Mouse (Mus musculus): ENCODE results near the gene Plcd3.

Plcd3 gene

DNA sequence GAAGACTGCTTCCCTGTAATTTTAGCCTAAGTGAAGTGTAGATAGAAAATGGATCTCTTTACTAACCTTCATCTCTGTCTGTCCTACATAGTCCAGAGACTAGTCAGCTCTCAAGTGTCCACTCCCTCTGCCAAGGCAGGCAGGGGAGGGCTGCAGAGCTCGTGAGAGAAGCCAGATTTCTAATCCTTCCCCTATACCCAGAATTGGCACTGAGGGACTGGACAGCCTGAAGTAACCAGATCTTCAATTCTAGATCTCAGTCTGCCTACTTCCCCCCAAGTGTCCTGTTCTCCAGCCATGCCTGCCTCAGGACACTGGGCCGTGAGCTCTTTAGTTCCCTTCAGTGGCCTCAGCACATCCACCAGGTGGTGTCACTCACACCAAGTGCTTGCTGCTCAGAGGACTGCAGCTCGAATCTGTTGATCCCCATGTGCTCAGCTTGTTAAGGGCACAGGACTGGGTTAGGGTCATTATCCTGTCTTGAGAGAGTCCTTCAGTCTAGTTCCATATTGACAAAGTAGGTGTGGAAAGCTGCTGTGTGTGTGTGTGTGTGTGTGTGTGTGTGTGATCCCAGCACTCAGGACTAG, 42.9 kb downstream of the Plcd3 start:
- DNase-seq, result no peak

DNA sequence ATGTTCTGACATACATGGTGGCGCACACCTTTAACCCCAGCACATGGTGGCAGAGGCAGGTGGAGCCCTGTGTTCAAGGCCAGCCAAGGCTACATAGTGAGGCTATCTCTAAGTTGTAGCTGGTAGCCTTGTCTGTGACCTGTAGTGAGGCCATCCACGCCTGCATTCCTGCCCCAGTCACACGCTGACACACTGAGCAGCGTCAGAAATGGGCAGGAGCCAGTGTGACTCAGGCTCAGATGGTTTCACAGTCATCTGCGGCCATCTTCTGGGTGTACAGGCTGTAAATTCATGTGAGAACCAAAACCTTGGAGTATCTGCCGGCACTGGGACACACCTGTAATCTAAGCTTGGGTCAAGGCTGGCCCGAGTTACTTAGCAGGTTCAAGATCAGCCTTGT, 44.8 kb downstream of the Plcd3 start:
- DNase-seq, result no peak

DNA sequence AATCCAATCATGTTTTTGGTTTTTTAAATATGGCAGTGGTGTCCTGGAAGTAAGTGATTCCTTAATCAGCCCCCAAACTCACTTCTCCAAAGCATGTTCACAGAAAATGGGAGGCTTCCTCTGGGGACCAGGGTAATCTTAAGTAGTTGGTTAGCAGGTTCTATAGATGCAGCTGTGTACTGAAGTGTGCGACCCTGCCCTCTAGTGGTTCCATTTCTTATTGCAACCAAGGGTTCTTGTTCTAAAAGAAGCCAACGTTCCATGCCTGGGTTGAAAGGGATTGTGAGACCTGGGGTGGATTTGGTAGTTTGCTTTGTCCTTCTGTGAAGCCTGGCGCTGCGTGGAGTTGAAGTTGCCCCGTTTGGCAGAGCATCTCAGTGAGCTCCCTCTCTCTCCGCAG, 46.7 kb downstream of the Plcd3 start:
- peak; percentile 24 to 73 for DNase-seq

DNA sequence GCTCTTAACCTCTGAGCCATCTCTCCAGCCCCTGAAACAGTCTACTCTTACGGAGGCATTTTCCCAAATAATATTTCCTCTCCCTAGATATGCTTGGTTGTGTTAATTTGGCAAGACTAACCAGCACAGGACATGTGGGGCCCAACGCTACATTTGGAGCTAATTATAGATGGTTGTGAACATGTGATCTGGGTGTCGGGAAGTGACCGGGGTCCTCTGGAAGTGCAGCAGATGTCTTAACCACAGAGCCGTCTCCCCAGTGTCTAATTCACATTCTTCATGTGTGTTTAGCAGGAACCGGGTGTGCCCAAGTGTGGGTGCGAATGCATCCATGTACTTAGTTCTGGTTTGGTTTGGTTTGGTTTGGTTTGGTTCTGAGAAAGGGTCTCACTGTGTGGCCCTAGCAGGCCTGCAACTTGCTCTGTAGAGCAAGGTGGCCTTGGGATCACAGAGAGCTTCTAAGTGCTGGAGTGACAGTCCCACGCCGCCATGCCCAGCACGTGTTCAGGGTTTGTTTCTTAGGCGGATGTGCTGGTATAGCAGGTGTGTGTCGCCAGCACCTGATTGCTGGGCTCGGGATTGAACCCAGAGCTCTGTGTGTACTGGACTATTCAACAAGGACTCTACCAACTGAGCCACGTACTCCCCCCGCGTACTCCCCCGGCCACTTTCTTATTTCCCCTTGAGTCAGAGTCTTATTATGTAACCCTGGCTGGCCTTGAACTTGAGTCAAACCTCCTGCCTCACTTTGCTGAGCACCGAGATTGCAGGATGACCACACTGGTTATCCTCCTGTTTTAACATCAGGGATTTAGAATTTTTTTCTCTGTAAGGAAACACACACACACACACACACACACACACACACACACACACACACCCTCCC, 48.0 kb downstream of the Plcd3 start:
- DNase-seq, result no peak

DNA sequence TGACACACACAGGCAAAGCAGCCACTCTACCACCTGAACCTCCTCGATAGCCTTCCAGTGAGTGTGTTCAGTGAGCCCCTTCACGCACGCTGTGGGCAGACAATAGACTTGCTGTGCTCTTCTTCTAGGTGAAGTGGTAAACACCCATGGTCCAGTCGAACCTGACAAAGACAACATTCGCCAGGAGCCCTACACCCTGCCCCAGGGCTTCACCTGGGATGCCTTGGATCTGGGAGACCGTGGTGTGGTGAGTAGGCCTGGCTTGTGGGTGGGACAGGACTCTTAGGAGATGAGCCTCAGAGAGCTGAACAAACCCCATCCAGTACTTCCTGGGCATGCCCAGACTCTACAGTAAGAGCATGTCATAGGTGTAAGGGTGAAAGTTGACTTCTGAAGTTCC, 49.4 kb downstream of the Plcd3 start:
- DNase-seq, result no peak

DNA sequence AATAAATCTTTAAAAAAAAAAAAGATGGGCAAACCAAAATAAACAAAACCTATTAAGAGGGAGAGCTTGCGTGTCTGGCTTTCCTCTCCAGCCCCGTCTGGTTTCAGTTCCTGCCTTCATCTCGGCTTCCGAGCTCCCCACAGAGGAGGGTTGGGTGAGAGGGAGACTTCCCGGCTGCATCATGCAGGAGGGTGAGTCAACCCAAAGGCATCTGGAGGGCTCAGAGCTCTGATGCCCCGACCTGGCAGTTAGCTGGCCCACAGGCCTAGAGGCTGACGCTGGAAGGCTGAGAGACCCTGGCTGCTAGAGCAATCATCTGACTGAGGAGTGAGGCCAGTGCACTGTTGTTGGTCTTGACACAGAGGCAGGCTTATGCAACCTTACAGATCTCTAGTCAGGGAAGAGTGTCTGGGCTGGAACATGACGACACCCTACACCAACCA, 50.2 kb downstream of the Plcd3 start:
- DNase-seq, result peak in 1 of 2 experiments; percentile 16

DNA sequence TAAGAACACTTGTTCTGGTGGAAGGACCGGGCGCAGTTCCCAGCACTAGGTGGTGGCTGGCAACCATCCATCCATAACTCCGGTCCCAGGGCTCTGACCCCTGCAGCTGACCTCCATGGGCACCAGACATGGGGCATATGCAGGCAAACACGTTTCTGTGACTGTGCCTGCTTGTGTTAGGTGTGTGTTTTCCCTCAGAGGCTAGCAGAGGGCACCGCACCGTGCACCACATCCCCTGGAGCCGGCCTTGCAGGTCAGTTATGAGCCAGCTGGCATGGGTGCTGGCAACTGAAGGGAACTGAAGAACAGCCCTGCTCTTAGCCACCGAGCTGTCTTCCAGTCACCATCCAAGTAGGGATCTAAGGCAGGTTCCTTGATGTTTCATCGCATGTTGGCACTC, 51.3 kb downstream of the Plcd3 start:
- DNase-seq, result no peak

DNA sequence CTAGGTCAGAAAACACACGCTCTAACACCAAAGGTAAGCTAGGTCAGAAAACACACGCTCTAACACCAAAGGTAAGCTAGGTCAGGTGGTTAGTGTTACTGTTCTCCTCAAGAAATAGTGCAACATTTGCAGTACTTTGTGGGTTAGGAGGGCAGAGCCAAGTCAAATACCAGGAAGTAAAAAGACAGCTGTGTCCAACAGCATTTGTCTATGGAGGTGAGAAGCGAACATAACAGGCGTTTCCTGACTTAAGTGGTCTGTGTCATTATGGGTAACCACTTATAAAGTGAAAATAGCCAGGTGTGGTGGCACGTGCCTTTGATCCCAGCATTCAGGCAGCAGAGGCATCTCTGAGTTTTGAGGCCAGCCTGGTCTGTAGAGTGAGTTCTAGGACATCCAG, 51.8 kb downstream of the Plcd3 start:
- DNase-seq, result no peak

DNA sequence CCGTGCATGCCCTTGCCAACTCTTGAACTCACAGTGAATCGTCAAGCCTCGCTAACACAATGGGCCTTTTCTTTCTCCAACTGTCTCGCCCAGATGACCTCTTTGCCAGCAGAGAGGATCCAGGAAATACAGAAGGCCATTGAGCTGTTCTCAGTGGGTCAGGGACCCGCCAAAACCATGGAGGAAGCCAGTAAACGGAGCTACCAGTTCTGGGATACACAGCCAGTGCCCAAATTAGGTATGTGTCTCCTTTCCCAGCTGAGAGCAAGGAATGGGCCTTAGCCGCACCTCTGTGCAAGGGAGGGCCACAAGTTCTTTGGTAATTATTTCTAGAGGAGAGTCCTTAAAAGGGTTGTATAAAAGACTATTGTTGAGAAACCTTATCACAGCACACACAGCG, 55.2 kb downstream of the Plcd3 start:
- DNase-seq, result no peak

DNA sequence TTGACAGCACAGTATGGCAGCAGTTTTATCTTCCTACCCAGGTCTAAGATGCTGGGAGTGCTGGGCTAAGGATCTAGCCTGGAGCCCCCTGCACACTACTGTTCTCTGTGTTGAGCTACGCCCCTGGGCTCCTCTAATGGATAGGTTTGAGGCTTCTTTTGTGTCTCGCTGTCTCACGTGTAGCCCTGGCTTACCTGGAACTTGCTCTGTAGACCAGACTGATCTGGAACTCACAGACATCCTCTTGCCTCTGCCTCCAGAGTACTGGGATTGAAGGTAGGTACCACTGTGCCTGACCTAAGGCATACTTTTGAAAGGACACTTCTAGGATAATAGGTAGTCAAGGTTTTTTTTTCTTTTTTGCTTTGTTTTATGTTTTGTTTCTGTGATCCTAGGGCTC, 57.5 kb downstream of the Plcd3 start:
- DNase-seq, result no peak

DNA sequence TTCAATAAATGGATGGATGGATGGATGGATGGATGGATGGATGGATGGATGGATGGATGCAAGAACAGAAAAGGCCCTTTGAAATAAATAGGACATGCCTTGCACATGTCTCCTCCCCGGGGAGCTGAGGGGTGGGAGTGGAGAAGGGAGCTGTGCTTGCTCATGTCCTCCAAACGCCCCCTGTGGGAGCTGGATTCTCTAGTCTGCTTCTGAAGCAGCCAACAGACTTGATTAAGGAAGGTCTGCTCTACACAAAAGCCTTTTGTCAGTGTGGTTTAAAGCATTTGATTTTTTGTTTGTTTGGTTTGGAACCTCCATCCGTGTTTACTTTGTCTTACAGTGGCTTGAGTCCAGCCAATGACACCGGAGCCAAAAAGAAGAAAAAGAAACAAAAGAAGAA, 58.6 kb downstream of the Plcd3 start:
- DNase-seq, result no peak

DNA sequence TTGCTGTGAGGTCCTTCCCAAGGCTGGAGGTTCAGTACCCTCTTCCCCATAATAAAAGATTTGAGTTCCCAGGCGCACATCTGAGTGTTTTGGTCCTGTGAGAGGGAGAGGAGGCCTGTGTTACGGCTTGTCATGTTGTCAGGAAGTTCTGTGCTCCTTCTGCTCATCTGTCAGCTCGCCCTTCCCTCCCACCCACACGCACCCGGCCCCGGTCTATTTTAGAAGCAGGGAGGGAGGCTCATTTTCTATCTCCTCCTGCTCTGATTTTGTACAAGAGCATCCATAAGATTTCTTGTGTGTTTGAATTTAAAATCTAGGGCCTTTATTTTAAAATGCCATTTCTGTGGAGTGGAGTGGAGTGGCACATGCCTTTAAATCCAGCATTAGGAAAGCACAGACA, 63.4 kb downstream of the Plcd3 start:
- no peak for DNase-seq

DNA sequence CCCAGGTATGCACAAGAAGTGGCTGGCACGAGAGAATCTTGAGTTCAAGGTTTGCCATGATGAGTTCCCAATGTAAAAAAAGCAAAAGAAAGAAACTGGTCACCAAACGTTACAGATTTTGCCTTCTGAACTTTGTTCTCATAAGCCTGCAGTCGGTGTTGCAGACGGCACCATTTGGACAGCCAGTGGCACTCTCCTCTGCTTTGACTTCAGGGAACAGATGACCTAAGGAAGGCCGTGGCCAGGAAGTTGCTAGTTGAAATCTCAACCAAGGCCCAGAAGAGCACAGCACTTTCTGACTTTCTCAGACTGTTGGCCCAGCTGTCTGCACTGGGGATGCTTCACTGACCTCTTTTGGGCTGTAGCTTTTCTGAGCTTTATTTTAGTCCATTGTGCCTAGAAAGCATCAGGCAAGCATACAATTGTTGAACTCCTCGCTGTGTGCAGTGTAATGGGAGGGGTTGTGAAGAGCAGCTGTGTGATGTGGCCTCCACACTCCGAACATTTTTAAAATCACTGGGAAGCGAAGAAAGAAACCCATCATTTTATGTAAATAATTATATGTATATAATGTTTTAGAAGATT, 64.5 kb downstream of the Plcd3 start:
- no peak for DNase-seq

DNA sequence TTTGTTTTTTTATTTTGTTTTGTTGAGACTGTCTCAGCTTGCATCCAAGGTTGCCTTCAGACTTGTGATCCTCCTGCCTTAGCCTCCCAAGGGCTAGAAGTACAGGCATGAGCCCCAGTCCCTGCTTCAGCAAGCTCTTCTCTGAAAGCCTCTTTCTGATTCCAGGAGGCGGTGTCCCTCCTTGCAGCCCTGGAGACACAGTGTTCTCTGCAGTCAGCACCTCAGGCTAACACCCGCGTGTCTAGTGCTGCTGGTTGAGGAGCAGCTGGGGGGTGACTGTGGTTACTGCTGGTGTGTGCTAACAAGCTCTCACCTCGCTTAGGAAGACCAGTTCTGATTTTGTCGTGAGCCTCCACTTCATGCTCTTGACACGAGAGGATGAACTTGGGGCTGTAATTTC, 66.5 kb downstream of the Plcd3 start:
- no peak for DNase-seq

DNA sequence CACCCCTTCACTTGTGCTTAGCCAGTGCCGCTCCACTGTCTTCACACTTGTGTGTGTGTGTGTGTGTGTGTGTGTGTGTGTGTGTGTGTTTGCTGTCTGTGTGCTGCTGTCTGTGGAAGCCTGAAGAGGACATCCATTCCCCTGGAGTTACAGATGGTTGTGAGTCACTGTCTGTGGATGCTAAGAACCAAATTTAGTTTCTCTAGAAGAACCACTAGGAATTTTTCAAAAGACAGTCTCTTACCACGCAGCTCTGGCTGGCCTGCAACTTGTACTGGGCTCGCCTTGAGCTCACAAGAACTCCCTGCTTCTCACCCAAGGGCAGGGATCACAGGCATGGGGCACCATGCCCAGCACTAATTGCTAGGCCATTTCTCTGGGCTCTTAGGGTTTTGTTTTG, 68.4 kb downstream of the Plcd3 start:
- DNase-seq, result no peak

DNA sequence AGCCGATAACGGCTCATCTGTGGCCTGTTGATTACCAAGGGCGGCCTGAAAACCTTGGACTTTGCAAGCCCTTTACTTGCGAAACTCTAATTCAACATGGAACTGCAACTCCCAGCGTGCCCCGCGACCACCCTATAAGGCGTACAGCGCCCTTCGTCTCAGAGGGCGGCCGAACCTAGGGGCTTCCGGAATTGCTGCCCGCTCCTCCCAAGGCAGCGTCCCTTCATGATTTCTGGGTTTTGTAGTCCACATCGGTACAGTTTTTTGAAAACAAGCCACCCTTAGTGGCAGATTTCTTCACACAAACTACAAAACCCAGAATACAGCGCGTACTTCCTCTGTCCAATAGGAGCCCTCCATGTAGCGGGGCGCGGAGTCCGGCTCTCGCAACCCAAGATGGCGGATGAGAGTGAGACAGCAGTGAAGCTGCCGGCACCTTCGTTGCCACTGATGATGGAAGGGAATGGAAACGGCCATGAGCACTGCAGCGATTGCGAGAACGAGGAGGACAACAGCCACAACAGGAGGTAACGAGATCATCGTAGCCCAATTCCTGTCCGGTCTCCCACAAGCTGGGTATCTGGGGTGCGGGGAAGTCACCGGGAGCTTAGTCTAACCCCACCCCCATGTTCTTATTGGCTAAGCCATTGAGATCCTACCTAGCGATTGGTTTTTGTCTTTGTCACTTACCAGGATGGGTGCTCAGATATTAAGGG, 73.1 kb downstream of the Plcd3 start, which contains the start of the genes Nmt1 and Dcakd:
TSS of gene Nmt1 (plus strand) at position 15 of the 716 bp plus-strand sequence.
TSS of gene Dcakd (minus strand) at position 158 of the 716 bp plus-strand sequence.
- peak; percentile 83 to 88 for DNase-seq

DNA sequence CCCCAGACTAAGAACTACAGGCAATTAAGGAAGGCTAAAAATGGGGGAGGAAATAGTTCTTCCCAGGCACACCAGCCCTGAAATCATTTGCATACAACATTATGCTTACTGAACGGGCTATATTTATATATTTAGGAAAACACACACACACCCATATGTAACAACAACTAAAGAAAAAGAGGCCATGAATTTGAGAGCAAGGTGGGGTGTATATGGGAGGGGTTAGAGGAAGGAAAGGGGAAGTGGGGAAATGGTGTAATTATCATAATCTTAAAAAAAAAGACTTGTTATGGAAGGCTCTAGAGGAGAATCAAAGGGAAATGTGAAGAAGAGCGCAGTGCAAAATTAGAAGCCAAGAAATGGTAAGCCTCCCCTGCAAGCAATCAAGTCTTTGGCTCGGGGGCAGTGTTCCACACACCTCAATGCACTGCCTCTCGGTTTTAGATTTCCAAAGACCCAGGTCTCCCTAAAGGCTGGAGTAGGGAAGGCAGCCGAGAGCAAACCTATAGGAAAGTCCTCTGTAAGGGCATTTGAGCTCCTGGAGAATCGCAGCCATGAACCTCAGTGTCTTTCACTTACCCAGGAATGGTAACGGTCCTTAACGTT, 73.8 kb downstream of the Plcd3 start:
- no peak for DNase-seq

DNA sequence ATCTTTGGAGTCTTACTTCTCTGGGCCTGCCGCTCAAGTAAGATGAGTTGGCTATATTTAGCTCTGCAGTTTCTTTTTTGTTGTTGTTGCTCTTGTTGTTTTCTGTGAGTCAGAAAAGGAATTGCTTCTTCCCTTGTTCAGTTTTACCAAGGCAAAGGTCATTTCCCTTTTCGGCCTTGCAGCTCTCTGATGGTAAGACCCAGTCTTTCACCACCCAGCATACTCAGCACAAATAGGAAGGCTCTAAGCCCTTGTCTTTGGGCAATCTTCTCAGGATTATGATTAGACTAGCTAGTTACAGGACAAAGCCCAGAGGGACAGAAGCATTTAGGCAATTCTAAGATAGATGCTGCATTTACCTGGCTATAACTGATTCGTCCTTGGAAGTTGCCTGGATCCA, 74.6 kb downstream of the Plcd3 start:
- no peak for DNase-seq

DNA sequence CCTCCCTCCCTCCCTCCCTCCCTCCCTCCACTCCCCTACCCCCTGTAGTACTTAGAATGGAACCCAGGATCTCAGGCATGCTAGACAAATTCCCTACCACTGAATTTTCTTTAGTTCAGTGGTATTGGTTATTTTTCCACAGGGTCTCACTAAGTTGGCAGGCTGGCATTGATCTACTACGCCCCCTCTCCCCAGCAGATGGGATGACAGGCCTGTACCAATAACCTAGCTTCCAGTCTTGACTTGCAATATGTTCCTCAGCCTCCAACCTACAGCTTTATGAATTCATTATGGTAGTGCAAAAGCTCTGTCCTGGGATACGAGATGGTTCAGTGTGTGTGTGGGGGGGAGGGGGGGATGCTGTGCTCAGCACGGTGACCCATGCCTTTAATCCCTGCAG, 77.5 kb downstream of the Plcd3 start:
- DNase-seq, result no peak

DNA sequence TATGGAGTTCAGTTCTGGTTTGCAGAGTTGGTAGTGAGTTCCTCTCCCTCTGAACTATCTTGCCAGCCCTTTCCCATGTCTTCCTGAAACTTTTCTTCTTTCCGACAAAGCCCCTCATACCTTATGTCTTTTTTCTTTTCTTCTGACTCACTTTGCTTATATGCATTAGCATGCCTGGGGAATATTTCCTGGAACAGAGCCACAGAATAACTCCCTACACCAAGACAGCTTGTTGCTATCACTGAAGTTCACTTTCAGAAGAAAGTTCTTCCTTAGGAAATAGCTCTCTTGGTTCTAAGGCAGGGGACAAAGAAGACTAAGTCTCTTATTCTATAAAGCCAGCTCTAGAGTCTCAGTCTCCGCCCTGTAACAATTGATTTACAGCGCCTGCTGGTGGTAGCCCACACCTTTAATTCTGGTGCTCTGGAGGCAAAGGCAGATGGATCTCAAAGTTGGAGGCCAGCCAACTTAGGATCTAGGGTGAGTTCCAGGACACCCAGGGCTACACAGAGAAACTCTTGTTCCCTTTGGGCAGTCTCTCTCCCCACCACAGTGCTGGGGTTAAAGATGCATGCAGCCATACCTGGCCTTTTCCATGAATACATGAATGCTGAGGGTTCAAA, 80.6 kb downstream of the Plcd3 start:
- DNase-seq, result no peak

Data from spleen, adult 18-20 months (tissue).